Mouse (Mus musculus) right cerebral cortex, postnatal 4 days (tissue): ENCODE measurements around the gene Glrp1.
A peak's percentile ranks its signal among the peaks of the same experiment; 100 is the strongest.

ENCODE experiments used
- DNase-seq: peaks from one replicate; pipeline ENCODE4 v3.0.0-alpha.2; 2022

Glrp1 gene

GRCm38 (mm10) chr1:88491617-88492378, 18.1 kb downstream of the Glrp1 start:
- DNase-seq, result no peak

DNA sequence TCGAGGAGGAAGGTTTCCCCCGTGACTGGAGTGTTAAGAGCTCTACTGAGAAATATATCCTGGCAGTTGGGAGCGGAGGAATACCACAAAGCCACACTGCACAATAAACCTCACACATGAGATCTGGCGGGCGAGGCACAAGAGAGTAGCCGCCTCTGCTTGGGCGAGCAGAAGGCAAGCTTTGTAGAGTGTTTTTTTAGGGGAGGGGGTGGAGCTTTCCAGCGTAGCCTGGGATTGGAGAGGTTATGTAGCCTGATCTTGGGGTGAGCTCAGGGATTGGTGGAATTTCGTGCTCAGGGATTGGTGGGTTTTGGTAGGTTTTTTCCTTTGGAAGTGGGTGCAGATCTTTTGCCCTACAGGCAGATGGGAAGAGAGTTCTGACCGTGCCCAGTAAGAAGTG, 19.7 kb downstream of the Glrp1 start:
- DNase-seq, result no peak

DNA sequence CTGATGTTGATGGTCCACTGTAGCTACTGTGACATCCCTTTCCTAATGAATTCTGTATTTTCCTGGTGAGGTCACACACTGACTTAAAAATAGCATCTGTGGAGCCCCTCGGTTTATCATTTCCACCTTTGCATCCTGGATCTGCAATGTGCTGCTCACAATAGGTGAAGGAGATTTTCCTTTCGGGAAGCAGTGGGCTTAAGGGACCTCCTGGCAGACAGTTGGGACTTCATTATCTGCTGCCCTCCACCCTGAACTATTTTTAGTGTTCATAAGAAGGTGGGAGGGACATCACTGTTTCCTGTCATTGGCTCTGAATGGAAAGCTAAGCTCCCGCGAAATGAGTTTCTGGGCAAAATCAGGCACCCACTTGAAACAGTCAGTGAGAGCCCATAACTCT, 20.9 kb downstream of the Glrp1 start:
- DNase-seq, result no peak

- no peak for DNase-seq
Observed at GRCm38 (mm10) chr1:88486336-88486735, 23.5 kb downstream of the Glrp1 start.

GRCm38 (mm10) chr1:88484059-88484458, 25.8 kb downstream of the Glrp1 start:
- DNase-seq, result no peak

DNA sequence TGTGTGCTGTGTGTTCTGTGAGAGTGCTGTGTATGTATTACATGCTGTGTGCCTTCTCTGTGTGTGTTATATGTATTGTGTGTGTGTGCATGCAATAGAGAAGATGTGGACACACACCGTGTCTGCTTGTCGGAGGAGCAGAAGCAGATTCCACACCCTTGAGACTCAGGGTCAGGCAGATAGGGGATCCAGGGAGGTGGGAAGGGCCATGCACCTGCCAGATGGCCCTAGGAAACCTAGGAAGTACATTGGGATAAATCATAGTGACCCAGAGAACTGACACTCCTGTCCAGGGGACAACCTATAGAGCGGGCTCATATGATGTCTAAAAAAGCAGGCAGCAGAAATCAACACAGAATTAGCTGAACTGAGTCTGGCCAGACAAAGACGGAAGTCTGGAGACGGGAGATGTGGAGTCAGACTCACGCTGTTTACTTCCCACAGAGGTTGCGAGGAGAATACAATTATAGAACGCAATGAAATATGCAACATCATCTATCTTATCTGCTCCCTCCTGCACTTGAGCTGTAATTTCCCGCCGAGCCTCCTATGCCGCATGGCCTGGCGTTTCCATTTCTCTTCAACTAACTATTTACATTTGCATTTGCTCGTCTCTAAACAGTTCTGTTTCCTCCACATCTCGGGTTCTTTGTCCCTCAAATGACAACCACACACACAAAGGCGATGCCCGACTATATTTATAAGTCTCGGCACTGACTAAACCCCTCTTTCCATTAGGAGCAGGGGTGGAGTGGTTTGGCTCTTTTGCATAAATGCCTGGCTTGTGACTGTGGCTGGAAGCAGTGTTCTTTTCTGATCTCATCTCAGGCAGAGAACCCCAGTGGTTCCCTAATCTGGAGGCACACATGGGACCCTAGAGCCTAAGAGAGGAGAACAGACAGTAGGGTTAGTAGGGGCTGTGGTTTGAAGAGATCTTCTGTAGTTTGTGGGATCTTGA, 27.4 kb downstream of the Glrp1 start:
- no peak for DNase-seq

GRCm38 (mm10) chr1:88480594-88480993, 29.3 kb downstream of the Glrp1 start:
- DNase-seq, result no peak

DNA sequence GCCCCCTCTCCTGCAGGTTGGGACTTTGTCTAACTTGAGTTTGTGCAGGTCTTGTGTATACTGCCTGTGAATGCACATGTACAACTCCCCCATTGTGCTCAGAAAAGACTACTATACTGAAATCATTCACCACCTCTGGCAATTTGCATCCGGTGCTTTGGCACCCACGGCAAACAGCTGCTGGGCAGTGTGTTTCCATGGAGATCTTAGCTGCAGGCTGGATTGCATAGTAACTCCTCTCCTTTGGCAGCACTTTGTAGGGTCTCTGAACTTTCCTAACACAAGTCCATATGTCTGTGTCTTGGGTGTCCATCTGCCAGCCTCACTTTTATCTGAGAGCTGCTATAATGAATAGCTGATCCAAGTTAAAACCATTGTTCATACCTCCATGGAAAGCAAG, 31.7 kb downstream of the Glrp1 start:
- peak; percentile 16 for DNase-seq

- DNase-seq, result no peak
Observed at GRCm38 (mm10) chr1:88476554-88477085, 33.2 kb downstream of the Glrp1 start.

DNA sequence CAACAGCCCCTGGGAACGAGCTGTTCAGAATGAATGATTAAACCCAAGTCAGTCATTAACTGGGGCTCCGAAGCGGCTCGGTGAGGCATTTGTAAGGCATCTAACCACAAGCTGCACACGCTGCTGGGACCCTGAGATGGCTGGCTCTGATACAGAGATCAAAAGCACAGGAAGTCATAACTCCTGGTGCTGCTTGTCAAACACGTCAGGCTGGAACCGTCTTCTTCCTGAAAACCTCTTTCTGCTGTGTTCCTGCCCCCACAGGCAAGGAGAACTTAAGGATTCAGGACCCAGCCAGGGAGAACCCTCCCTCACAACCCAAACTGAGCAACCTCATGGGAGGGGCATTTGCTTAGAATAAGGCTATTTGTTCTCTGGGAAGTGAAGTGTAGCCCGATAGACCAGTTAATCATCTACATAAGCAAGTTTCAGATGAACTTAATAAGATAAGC, 34.3 kb downstream of the Glrp1 start:
- DNase-seq, result no peak

DNA sequence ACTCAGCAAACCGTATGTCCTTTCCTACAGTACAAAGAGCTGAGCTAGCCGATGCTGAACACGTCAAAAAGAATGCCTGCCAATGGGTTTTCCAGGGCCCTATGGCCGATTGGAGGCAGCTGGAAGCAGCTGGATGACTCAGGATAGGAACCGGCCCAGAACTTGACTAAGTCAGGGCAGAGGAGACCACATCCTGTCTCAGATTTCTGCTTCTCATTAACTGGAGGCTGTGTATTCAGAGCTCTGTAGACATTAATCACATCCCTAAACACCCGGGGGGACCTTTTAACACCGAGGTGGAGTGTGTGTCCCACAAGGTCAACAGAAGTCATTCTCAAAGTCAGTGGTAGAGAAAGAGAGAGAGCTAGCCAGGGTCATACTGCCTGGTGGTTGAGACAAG, 35.3 kb downstream of the Glrp1 start:
- no peak for DNase-seq

GRCm38 (mm10) chr1:88473899-88474298, 36.0 kb downstream of the Glrp1 start:
- DNase-seq, result no peak

GRCm38 (mm10) chr1:88472258-88472657, 37.6 kb downstream of the Glrp1 start:
- DNase-seq, result no peak

GRCm38 (mm10) chr1:88469746-88470145, 40.1 kb downstream of the Glrp1 start:
- no peak for DNase-seq

DNA sequence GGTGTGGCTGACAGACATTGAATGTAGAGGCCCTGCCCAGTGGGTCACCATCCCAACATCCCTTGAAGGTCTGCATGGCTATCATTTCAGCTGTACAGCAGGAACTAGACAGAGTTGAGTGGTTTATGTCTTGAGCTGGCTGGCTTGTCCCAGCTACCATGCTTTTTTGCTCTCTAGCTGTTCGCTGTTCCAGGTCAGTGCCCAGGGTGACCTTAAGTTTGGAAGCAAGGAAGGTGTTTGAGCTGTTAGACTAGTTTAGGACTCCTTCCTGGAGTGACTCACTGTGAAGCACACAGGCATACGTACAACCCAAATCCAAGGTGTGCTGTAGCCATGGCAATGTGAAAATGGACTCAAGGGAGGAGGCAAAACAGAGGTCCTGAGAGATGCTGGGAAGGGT, 41.5 kb downstream of the Glrp1 start:
- DNase-seq, result no peak

DNA sequence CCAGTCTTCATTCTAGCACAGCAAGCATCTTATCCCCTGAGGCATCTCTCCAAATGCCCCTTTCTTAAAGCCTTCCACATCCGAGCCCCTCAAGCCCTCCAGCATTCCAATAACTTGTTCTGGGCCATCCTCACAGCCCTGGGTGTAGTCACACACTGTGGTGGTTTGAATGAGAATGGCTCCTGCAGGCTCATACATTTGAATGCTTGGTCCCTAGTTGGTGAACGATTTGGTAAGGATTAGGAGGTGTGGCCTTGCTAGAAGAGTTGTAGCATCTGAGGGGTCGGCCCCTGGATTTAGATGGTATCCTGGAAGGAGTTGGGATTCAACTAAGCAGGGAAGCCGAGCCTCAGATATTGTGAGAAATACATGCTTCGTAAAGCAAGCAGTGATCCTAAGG, 42.0 kb downstream of the Glrp1 start:
- no peak for DNase-seq

DNA sequence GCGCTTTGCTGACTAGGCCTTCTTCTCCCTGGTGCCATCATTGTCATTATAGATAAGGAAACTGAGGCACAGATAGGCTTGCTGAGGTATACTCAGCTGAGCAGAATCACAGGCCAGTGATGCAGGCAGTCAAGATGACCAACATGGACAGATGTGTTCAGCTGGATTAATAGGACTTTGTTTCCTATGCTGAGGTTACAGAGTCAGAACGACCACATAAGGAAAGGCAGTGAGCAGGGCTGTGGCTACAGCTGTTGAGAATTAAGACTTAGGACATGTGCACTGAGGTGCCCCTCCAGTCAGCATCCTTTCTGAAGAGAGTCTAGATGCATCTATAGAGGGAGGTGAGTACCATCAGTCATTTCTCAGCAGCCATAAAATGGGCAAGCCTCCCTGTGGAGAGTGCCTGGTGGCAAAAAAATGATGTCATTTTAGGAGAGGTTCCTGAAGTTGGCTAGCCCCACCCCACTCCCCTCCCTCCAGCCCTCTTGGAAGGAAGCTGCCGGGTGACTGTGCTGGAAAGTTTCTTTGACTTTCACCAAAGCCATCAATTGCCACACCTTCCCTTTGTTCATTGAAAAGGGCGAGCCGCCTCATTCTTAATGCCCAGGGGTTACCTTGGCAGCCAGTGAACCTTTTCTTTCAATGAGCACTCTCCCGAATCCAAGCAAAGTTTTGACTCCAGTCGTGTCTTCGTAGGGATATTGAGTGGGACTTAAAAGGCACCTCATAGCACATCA, 43.4 kb downstream of the Glrp1 start:
- DNase-seq, result no peak

- DNase-seq, result no peak
Observed at GRCm38 (mm10) chr1:88465722-88466121, 44.1 kb downstream of the Glrp1 start.

- DNase-seq, result no peak
Observed at GRCm38 (mm10) chr1:88464109-88464905, 45.6 kb downstream of the Glrp1 start.

GRCm38 (mm10) chr1:88463241-88463640, 46.6 kb downstream of the Glrp1 start:
- DNase-seq, result no peak

- no peak for DNase-seq
Observed at GRCm38 (mm10) chr1:88462484-88462883, 47.4 kb downstream of the Glrp1 start.

- DNase-seq, result no peak
Observed at GRCm38 (mm10) chr1:88461096-88461495, 48.8 kb downstream of the Glrp1 start.
